Mouse (Mus musculus): ENCODE measurements around the gene Irf7.

DNA sequence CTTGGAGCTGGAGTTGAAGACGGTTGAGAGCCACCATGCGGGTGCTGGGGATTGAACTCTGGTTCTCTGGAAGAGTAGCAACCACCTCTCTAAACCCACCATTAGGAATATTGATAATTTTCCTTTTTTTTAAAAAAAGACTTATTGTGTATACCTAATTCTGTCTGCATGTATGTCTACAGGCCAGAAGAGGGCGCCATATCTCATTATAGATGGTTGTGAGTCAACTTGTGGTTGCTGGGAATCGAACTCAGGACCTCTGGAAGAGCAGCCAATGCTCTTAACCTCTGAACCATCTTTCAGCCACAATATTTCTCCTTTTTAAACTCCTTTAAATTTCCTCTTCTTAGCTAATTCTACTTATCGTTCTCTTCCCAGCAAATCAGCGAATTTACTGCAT lies 39.7 kb downstream of the Irf7 start:
- TF ChIP-seq CTCF (IDR thresholded peaks at IDR 0.05; ENCODE audit: borderline replicate concordance, insufficient read depth, low read depth, low read length) (no peak), POLR2A (IDR thresholded peaks at IDR 0.05; ENCODE audit: borderline replicate concordance, insufficient read depth, low read length) (no peak)

Data from cerebellum, adult 2 months (tissue).